Mouse (Mus musculus) brown adipose tissue, adult 24 weeks (tissue): Measurements from ENCODE around the gene Schip1. TPM values are rescaled to one million over a fixed set of nuclear protein-coding genes. Genes with fewer than 3 reads are reported as not detected.

ENCODE experiments used
- H3K27ac ChIP-seq: fragments of 200-500 bp; replicated peaks from 2 replicates; pipeline ENCODE4 v1.5.1; 2012; ENCODE audit warnings: low read depth, mild to moderate bottlenecking, low read length
- H3K4me1 ChIP-seq: fragments of 200-500 bp; 2 replicates; pipeline ENCODE4 v1.6.1; 2012; ENCODE audit warnings: low read length, mixed read lengths; ENCODE audit not compliant: control insufficient read depth, insufficient read depth, insufficient read length
- H3K4me3 ChIP-seq: fragments of 200-500 bp; 2 replicates; pipeline ENCODE4 v1.5.1; 2012; ENCODE audit warnings: low read depth, mild to moderate bottlenecking, low read length, moderate library complexity; ENCODE audit not compliant: insufficient read depth
- polyA plus RNA-seq: library from polyadenylated mRNA; stranded (reverse); fragments of >200 nt; gene quantifications from 2 replicates; pipeline ENCODE4 v1.2.4, GENCODE M21; 2012; ENCODE audit not compliant: missing spikeins, insufficient read depth, insufficient read length

Schip1 gene
- polyA plus RNA-seq, 1 experiment, result 6.5 TPM

- Histone ChIP-seq H3K27ac (no peak overlapping the region), H3K4me3 (no peak overlapping the region), H3K4me1 (no peaks in the 10 kb centered on the region)
Observed at GRCm38 (mm10) chr3:68632714-68633113, 568.1 kb downstream of the Schip1 start.

- Histone ChIP-seq H3K4me1 (no peaks in the 10 kb centered on the region), H3K4me3 (no peak overlapping the region), H3K27ac (no peak overlapping the region)
Observed at GRCm38 (mm10) chr3:68633577-68633976, 569.0 kb downstream of the Schip1 start.

- H3K4me1 ChIP-seq, result no peaks in the 10 kb centered on the region
- H3K4me3 ChIP-seq, result no peak overlapping the region
- no peak overlapping the region for H3K27ac ChIP-seq
Observed at GRCm38 (mm10) chr3:68637960-68638359, 573.4 kb downstream of the Schip1 start.

- Histone ChIP-seq H3K27ac (no peak overlapping the region), H3K4me1 (no peaks in the 10 kb centered on the region), H3K4me3 (no peak overlapping the region)
Observed at GRCm38 (mm10) chr3:68638703-68639102, 574.1 kb downstream of the Schip1 start.

DNA sequence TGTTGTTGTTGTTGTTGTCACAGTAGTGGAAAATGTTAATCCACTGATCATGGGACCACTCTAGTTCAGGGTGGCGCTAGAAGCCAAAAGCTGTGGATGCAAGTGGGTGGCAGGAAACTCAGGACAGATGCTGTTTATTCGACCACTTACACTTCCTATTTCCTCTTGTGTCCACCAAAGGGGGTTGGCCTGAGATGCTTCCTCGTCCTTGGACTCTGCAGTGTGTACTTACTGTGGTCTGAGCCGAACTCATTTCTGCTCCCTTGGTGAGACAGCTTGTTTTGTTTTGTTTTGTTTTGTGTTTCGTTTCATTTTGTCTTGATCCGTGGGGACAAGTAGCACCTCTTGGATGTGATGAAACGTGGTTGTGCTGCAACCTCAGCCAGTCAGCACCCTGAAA lies 578.3 kb downstream of the Schip1 start:
- Histone ChIP-seq H3K4me1 (no peaks in the 10 kb centered on the region), H3K27ac (no peak overlapping the region), H3K4me3 (no peak overlapping the region)

GRCm38 (mm10) chr3:68646387-68647130 lies 582.0 kb downstream of the Schip1 start:
- no peak overlapping the region for H3K4me3 ChIP-seq
- H3K4me1 ChIP-seq, result no peaks in the 10 kb centered on the region
- no peak overlapping the region for H3K27ac ChIP-seq

DNA sequence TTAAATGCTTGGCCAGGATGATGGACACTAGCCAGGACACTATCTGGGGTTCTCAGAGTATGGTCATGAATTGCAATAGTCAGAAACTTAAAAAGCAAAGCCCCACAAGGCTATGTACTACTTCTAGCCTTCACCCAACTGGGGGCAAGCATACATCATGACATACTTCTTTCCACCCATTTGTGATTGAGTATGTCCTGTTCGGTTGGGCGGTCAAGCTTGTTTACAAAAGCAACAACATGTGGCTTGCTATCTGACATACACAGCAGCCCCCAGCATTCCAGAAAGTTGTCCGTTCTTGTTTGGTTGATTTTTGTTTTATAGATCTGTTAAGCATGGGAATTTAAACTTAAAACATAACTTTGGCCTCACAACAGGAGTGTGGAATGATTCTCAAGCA lies 582.7 kb downstream of the Schip1 start:
- Histone ChIP-seq H3K4me1 (no peaks in the 10 kb centered on the region), H3K27ac (no peak overlapping the region), H3K4me3 (no peak overlapping the region)

- Histone ChIP-seq H3K4me1 (no peaks in the 10 kb centered on the region), H3K4me3 (no peak overlapping the region), H3K27ac (no peak overlapping the region)
Observed at GRCm38 (mm10) chr3:68650251-68650650, 585.6 kb downstream of the Schip1 start.

DNA sequence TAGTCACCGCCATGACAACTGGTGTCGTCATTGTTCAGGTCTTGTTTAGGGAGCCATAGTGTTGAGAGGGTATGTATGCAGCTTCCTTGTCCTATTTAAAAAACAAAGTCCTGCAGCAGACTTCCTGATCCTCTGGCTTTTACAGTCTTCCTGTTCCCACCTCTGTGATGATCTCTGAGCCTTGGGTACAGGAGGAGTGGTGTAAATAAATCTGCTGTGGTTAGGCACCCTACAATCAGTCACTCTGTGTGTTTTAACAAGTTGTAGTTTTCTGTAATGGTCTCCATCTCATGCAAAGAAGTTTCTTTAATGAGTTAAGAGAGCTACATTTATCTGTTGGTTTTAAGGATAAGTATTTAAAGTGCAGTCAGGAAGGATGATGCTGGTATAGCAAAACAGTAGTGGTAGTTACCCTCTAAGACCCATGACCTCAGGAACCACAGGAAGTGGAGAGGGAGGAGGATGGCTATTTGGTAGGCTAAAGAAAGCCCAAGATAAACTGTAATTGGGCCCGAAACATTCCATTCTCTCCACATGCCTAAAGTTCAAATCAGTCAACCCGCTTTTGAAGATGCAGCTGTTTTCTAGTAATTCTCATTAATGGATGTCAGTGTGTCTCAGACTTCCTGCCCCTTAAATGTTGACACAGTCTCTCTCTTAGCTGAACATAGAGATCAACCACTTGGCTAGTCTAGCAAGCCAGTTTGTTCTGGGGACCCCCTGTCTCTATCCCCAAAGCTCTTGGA lies 592.2 kb downstream of the Schip1 start:
- no peaks in the 10 kb centered on the region for H3K4me1 ChIP-seq
- H3K4me3 ChIP-seq, result no peak overlapping the region
- H3K27ac ChIP-seq, result no peak overlapping the region

- Histone ChIP-seq H3K27ac (no peak overlapping the region), H3K4me3 (no peak overlapping the region), H3K4me1 (no peaks in the 10 kb centered on the region)
Observed at GRCm38 (mm10) chr3:68657589-68658245, 593.1 kb downstream of the Schip1 start.

- no peaks in the 10 kb centered on the region for H3K4me1 ChIP-seq
- no peak overlapping the region for H3K4me3 ChIP-seq
- no peak overlapping the region for H3K27ac ChIP-seq
Observed at GRCm38 (mm10) chr3:68659996-68660395, 595.4 kb downstream of the Schip1 start.

DNA sequence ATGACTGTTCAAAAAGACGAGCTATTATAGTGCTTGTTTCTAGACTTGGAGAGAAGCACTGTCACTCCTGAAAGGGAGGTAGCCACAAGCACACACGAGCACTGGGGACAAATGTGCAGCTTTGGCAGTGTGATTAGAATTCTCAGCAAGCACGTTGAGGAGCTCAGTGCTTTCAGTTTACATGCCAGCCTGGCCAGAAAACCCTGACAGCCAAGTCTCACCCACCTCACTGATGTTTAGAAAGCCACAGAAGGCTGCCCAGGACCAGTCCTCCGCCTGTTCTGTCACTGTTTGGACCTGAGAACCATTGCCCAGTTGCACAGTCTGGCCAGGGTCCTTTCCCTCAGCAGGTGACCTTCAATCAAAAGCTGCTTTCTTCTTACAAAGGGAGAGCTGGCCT lies 595.9 kb downstream of the Schip1 start:
- Histone ChIP-seq H3K4me3 (no peak overlapping the region), H3K27ac (no peak overlapping the region), H3K4me1 (no peaks in the 10 kb centered on the region)

DNA sequence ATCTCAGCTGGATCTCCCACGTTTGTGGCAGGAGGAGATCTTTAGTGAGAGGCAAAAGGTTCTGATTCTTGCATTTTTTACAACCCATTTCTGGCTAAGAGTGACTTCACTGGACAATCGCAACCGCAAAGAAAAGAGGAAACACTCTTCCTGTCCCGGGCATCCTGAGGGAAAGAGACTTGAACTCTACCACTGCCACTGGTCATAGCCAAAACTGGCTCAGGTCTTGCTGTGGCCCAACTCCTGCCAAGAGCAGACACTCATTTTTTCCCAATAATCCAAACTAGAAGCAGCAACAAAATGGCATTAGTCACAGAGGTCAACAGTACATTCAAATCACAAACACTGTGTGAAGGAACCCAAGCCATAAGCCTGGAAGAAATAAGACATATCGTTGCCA lies 597.8 kb downstream of the Schip1 start:
- Histone ChIP-seq H3K4me3 (no peak overlapping the region), H3K4me1 (no peaks in the 10 kb centered on the region), H3K27ac (no peak overlapping the region)

- Histone ChIP-seq H3K27ac (no peak overlapping the region), H3K4me1 (no peaks in the 10 kb centered on the region), H3K4me3 (no peak overlapping the region)
Observed at GRCm38 (mm10) chr3:68664337-68664736, 599.7 kb downstream of the Schip1 start.

DNA sequence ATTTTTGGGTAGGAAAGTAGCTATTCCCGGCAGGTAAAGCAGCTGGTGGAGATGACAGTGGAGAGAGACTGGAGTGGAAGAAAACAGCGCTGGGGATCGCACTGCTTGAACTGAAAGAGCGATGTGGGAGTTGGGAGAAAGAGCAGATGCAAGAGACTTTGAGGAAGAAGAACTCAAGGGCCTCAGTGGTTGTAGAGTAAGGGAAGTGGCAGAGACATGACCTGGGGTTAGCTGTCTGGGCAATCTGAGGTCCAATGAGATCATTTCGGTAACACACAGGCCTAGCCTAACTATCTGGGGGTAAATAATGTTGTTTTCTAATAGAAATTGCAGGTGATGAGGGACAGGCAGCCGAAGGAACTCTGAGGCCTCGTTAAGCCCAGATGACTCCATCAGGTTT lies 601.8 kb downstream of the Schip1 start:
- H3K4me3 ChIP-seq, result no peak overlapping the region
- no peaks in the 10 kb centered on the region for H3K4me1 ChIP-seq
- H3K27ac ChIP-seq, result no peak overlapping the region
